Mouse (Mus musculus): ENCODE measurements around the gene Stra6. TPM values are rescaled to one million over a fixed set of nuclear protein-coding genes. Genes with fewer than 3 reads are reported as not detected.

The Stra6 gene
- polyA plus RNA-seq, 1 experiment from 2014 or later = 8.6 TPM

DNA sequence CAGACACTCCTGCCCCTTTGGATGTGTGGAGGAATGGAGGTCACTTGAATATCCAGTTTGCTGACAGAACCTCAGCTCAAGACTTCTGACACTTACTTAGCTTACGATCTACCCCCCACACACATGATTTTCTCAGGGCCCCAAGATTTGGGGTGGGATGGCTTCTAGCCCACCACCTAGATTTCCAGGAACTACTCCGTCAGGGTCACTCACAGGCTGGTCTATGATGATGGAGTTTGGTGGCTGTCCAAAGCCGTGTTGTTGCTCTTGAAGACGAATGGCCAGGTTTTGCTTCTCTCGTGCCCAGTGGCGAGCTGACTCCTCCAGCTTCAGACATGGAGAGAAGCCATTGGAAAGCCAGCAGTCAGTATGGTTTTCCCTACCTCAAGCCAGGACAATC lies 34.0 kb upstream of the Stra6 start:
- DNase-seq (ENCODE audit: low spot score) = no peak
- ATAC-seq (replicated peaks; ENCODE audit: low FRiP score, low TSS enrichment, low read depth) = no peak
- H3K27me3 ChIP-seq (replicated peaks; ENCODE audit: control insufficient read depth, insufficient read depth, low read length) = no peaks in the 10 kb centered on the region
- H3K36me3 ChIP-seq (ENCODE audit: control insufficient read depth, insufficient read depth, low read length) = no peaks in the 10 kb centered on the region
- no peaks in the 10 kb centered on the region for H3K9me3 ChIP-seq (ENCODE audit: control insufficient read depth, low read length)
- H3K4me3 ChIP-seq (ENCODE audit: low read depth, low read length) = no peak overlapping the region
- H3K9ac ChIP-seq (ENCODE audit: low read length) = no peak overlapping the region
- WGBS = 85% methylated on average over 6 of the region's 6 CpGs
- H3K27ac ChIP-seq (ENCODE audit: low read depth) = no peak overlapping the region
- no peaks in the 10 kb centered on the region for H3K4me1 ChIP-seq (replicated peaks; ENCODE audit: control insufficient read depth, insufficient read depth, low read length)
- H3K4me2 ChIP-seq (ENCODE audit: low read length) = no peak overlapping the region

DNA sequence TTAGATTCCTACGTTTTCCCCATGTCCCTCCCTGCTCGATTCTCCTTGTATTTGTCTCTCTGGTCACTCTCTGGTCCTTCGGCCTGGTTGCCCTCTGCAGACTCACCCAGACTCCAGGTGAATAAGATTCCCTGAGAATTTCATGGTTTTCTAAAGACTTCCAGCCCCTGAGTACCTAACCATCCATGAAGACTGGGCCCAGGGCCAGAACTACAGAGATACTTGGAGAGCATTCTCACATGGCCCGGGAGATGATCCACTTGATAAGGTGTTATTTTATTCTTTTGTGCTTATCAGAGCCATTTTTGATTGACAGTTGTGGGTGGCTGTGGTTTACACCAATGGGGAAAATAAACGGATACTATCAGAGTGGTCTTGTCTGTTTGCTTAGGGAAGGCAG lies 31.7 kb upstream of the Stra6 start:
- 75% methylated on average over 5 of the region's 5 CpGs for WGBS
- Histone ChIP-seq H3K4me1 (replicated peaks; ENCODE audit: control insufficient read depth, insufficient read depth, low read length) (no peaks in the 10 kb centered on the region), H3K9ac (ENCODE audit: low read length) (no peak overlapping the region), H3K27ac (ENCODE audit: low read depth) (no peak overlapping the region), H3K27me3 (replicated peaks; ENCODE audit: control insufficient read depth, insufficient read depth, low read length) (0 out of 2 replicates have a peak, but pooled peaks cover 3% of the 10 kb centered on the region), H3K36me3 (ENCODE audit: control insufficient read depth, insufficient read depth, low read length) (no peaks in the 10 kb centered on the region), H3K9me3 (ENCODE audit: control insufficient read depth, low read length) (no peaks in the 10 kb centered on the region), H3K4me2 (ENCODE audit: low read length) (no peak overlapping the region), H3K4me3 (ENCODE audit: low read depth, low read length) (no peak overlapping the region)
- DNase-seq (ENCODE audit: low spot score) (no peak), ATAC-seq (replicated peaks; ENCODE audit: low FRiP score, low TSS enrichment, low read depth) (no peak)

DNA sequence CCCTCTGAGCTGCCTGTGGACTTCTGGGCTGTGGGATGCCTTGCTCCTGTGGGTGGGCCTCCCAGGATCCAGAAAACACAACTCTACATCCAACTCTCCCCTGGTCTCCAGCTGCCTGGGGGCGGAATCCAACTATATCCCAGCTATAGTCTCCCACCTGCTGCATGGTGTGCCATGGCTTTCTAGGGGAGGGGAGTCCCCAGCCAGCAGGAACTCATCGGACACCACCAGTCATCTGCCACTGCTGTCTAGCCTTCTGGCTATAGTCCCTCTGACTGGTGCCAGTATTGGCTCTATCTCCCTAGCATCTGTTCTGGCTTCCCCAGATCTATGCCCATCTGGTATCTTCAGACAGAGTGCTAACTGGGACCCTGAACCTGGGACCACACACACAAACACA lies 28.1 kb upstream of the Stra6 start:
- DNase-seq (ENCODE audit: low spot score) = no peak
- no peaks in the 10 kb centered on the region for H3K36me3 ChIP-seq (ENCODE audit: control insufficient read depth, insufficient read depth, low read length)
- 75% methylated on average over 2 of the region's 2 CpGs for WGBS

DNA sequence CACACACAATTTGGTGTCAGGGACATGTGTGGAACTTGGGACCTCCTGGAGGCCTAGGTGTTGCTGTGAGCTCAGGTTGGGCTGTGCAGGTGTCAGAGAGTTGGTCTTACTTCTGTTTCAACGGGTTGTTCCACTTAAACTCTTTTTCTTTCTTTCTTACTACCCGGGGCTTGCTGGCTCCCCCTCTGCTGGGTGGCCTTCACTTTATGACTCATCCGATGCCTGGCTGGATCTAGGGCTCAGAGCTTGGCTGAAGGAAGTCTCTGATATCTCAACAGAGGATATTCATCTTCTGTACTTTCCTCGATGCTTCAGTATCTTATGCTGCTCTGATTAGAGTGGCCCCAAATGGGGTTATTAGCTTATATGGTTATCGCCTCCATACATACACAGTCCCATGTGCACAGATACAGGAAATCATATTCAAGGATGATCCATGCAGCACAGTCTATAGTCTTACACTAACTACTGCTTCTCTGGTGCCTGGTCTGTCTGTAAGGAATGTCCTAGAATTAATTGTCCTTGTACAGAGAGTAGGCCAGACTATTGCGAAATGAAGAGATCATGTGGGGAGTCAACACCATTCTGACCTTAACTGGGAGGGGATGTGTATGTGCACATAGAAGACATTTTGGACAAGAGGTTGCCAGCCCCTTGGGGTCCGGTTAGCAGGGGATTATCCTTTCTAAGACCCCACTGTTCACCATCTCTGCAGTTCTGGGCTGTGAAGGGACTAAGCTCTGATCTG lies 27.5 kb upstream of the Stra6 start:
- WGBS = 57% methylated on average over 7 of the region's 7 CpGs
- no peaks in the 10 kb centered on the region for H3K9me3 ChIP-seq (ENCODE audit: control insufficient read depth, low read length)
- ATAC-seq (replicated peaks; ENCODE audit: low FRiP score, low TSS enrichment, low read depth) (no peak), DNase-seq (ENCODE audit: low spot score) (no peak)
- H3K4me3 ChIP-seq (ENCODE audit: low read depth, low read length) = no peak overlapping the region
- no peak overlapping the region for H3K9ac ChIP-seq (ENCODE audit: low read length)
- H3K4me2 ChIP-seq (ENCODE audit: low read length) = no peak overlapping the region
- H3K4me1 ChIP-seq (replicated peaks; ENCODE audit: control insufficient read depth, insufficient read depth, low read length) = no peaks in the 10 kb centered on the region
- peaks cover 13% of the 10 kb centered on the region; the same call in 1 of the 2 replicates for H3K27me3 ChIP-seq (replicated peaks; ENCODE audit: control insufficient read depth, insufficient read depth, low read length)
- H3K27ac ChIP-seq (ENCODE audit: low read depth) = no peak overlapping the region
- no peaks in the 10 kb centered on the region for H3K36me3 ChIP-seq (ENCODE audit: control insufficient read depth, insufficient read depth, low read length)

More for the DNA sequence above, 28.1 kb upstream of the Stra6 start:
- no peak overlapping the region for H3K4me2 ChIP-seq (ENCODE audit: low read length)
- H3K27me3 ChIP-seq (replicated peaks; ENCODE audit: control insufficient read depth, insufficient read depth, low read length) = peaks cover 13% of the 10 kb centered on the region; the same call in 1 of the 2 replicates
- H3K4me3 ChIP-seq (ENCODE audit: low read depth, low read length) = no peak overlapping the region
- no peaks in the 10 kb centered on the region for H3K4me1 ChIP-seq (replicated peaks; ENCODE audit: control insufficient read depth, insufficient read depth, low read length)
- no peak overlapping the region for H3K27ac ChIP-seq (ENCODE audit: low read depth)
- no peak overlapping the region for H3K9ac ChIP-seq (ENCODE audit: low read length)
- no peak for ATAC-seq (replicated peaks; ENCODE audit: low FRiP score, low TSS enrichment, low read depth)
- H3K9me3 ChIP-seq (ENCODE audit: control insufficient read depth, low read length) = no peaks in the 10 kb centered on the region

DNA sequence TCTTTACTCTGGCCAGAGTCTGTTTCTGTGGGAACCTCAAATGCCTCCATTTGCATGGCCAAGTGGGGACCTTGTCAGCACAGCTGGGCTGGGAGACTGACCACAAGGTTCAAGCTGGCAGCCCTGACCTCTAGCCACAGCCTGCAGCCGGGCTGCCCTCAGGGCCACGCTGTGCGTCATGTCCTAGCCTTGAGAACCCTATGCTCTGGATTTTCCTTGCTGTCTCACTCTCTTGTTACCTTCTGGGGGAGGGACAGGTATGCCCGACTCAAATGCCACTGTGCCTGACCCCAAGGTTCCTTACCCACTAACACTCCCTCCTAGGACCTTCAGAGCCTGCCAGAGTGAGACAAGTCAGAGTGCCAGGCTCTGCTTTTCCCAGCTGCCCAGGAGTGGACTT lies 26.6 kb upstream of the Stra6 start:
- Histone ChIP-seq H3K9me3 (ENCODE audit: control insufficient read depth, low read length) (no peaks in the 10 kb centered on the region), H3K36me3 (ENCODE audit: control insufficient read depth, insufficient read depth, low read length) (no peaks in the 10 kb centered on the region), H3K27me3 (replicated peaks; ENCODE audit: control insufficient read depth, insufficient read depth, low read length) (peaks cover 13% of the 10 kb centered on the region; the same call in 1 of the 2 replicates), H3K4me2 (ENCODE audit: low read length) (no peak overlapping the region), H3K4me3 (ENCODE audit: low read depth, low read length) (no peak overlapping the region), H3K27ac (ENCODE audit: low read depth) (no peak overlapping the region), H3K9ac (ENCODE audit: low read length) (no peak overlapping the region), H3K4me1 (replicated peaks; ENCODE audit: control insufficient read depth, insufficient read depth, low read length) (no peaks in the 10 kb centered on the region; the same call in 1 of the 2 replicates)
- no peak for ATAC-seq (replicated peaks; ENCODE audit: low FRiP score, low TSS enrichment, low read depth)
- DNase-seq (ENCODE audit: low spot score) = no peak
- 68% methylated on average over 4 of the region's 4 CpGs for WGBS

DNA sequence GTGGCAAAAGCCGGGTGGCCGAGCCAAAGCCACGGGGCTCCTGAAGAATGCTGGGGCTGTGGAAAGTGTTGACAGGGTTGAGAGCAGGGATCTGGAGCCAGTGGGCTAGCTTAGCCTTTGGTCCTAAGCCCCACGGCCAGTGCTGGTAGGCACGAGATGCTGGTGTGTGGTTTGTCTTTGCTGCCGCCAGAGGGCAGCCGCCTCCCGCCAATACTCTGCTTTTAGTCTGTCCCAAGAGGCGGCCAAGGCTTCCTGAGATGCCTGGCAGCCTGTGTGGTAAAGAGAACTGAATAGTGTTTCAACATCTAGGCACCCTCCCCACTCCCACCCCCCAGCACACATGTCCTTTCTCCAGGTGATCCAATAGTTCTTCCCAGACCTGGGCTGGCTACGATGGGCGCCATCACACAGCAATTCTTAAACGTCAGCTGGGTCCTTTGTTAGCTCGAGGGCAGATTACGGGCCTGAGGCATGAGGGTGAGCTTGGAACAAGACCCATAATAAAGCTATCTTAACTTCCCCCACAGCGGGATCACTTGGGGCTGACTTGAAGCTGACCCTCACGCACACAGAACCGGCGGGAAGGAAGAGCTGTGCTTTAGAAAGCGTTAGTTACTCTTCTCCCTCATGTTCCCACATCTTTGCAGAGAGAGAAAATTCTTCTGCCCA lies 25.0 kb upstream of the Stra6 start:
- H3K9me3 ChIP-seq (ENCODE audit: control insufficient read depth, low read length) = no peaks in the 10 kb centered on the region
- no peak overlapping the region for H3K27ac ChIP-seq (ENCODE audit: low read depth)
- peaks cover 13% of the 10 kb centered on the region; the same call in 1 of the 2 replicates for H3K27me3 ChIP-seq (replicated peaks; ENCODE audit: control insufficient read depth, insufficient read depth, low read length)
- H3K4me2 ChIP-seq (ENCODE audit: low read length) = no peak overlapping the region
- H3K36me3 ChIP-seq (ENCODE audit: control insufficient read depth, insufficient read depth, low read length) = no peaks in the 10 kb centered on the region
- H3K9ac ChIP-seq (ENCODE audit: low read length) = no peak overlapping the region
- ATAC-seq (replicated peaks; ENCODE audit: low FRiP score, low TSS enrichment, low read depth) (peak; percentile 66), DNase-seq (ENCODE audit: low spot score) (peak; percentile 80)
- 33% methylated on average over 19 of the region's 19 CpGs for WGBS
- H3K4me1 ChIP-seq (replicated peaks; ENCODE audit: control insufficient read depth, insufficient read depth, low read length) = peaks cover 3% of the 10 kb centered on the region; the same call in 1 of the 2 replicates
- H3K4me3 ChIP-seq (ENCODE audit: low read depth, low read length) = no peak overlapping the region

DNA sequence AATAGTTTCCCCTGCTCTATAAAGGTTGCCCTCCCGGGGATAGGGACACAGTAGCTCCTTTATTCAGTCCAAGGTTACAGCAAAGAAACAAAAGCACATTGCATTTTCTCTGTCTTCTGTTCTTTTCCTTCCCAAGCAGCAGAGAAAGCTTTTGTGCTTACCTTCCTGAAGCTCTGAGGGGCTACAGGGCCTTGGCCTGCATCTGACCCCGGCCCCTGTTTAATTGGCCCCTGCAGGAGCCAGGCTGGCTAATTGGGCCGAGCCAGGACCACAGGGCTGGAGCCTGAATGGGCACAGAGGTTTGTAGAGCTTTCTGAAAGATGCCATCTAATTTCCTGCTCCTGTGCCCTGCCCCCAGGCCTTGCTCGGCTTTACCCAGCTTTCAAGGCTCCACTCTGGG lies 22.6 kb upstream of the Stra6 start:
- no peaks in the 10 kb centered on the region for H3K36me3 ChIP-seq (ENCODE audit: control insufficient read depth, insufficient read depth, low read length)
- ATAC-seq (replicated peaks; ENCODE audit: low FRiP score, low TSS enrichment, low read depth) = no peak
- DNase-seq (ENCODE audit: low spot score) = no peak
- H3K4me1 ChIP-seq (replicated peaks; ENCODE audit: control insufficient read depth, insufficient read depth, low read length) = peaks cover 3% of the 10 kb centered on the region; the same call in 1 of the 2 replicates
- H3K27me3 ChIP-seq (replicated peaks; ENCODE audit: control insufficient read depth, insufficient read depth, low read length) = peaks cover 13% of the 10 kb centered on the region; the same call in 1 of the 2 replicates
- no peak overlapping the region for H3K4me3 ChIP-seq (ENCODE audit: low read depth, low read length)
- no peaks in the 10 kb centered on the region for H3K9me3 ChIP-seq (ENCODE audit: control insufficient read depth, low read length)
- no peak overlapping the region for H3K4me2 ChIP-seq (ENCODE audit: low read length)
- 44% methylated on average over 4 of the region's 4 CpGs for WGBS
- no peak overlapping the region for H3K9ac ChIP-seq (ENCODE audit: low read length)
- no peak overlapping the region for H3K27ac ChIP-seq (ENCODE audit: low read depth)

DNA sequence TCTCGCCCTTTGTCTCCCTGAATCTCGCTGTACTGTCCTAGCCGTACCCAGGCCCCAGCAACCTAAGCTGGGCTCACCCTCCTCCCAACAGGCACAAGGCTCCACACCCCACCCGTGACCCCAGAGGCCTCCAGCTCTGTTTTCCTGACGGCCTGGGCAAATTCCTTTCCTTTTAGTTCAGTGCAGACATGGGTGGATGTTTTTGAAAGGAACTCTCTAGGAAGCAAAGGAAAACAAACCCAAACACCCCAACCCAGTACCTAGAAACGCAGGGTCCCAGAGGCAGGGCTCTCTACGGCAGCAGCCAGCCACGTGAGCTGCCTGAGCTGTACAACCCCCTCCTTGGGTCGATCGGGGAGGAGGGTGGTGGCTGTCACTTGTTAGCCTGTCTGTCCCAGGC lies 21.2 kb upstream of the Stra6 start:
- ATAC-seq (replicated peaks; ENCODE audit: low FRiP score, low TSS enrichment, low read depth) = no peak
- no peak for DNase-seq (ENCODE audit: low spot score)
- peaks cover 7% of the 10 kb centered on the region; the same call in 1 of the 2 replicates for H3K27me3 ChIP-seq (replicated peaks; ENCODE audit: control insufficient read depth, insufficient read depth, low read length)
- H3K9ac ChIP-seq (ENCODE audit: low read length) = no peak overlapping the region
- no peak overlapping the region for H3K4me2 ChIP-seq (ENCODE audit: low read length)
- WGBS = 37% methylated on average over 10 of the region's 10 CpGs
- H3K4me3 ChIP-seq (ENCODE audit: low read depth, low read length) = no peak overlapping the region
- H3K36me3 ChIP-seq (ENCODE audit: control insufficient read depth, insufficient read depth, low read length) = no peaks in the 10 kb centered on the region
- H3K9me3 ChIP-seq (ENCODE audit: control insufficient read depth, low read length) = no peaks in the 10 kb centered on the region
- H3K4me1 ChIP-seq (replicated peaks; ENCODE audit: control insufficient read depth, insufficient read depth, low read length) = peaks cover 3% of the 10 kb centered on the region; the same call in 1 of the 2 replicates
- no peak overlapping the region for H3K27ac ChIP-seq (ENCODE audit: low read depth)
